Mouse (Mus musculus): Measurements from ENCODE around the gene Ccdc88a. TPM values are rescaled to one million over a fixed set of nuclear protein-coding genes. Genes with fewer than 3 reads are reported as not detected.

Ccdc88a gene
- polyA plus RNA-seq, 1 experiment from 2014 or later: 3.2 TPM

- WGBS (ENCODE audit: insufficient replicate concordance): 5% methylated on average over 11 of the region's 11 CpGs
- no peaks in the 10 kb centered on the region for H3K36me3 ChIP-seq (ENCODE audit: control insufficient read depth, insufficient read depth)
- peak overlapping the region; percentile 76 for H3K4me3 ChIP-seq (ENCODE audit: low read depth, low read length)
- H3K27ac ChIP-seq (ENCODE audit: low read length): no peak overlapping the region
- peaks cover 2% of the 10 kb centered on the region for H3K4me1 ChIP-seq (ENCODE audit: control insufficient read depth, low read depth, low read length)
- peak overlapping the region; percentile 80 for H3K9ac ChIP-seq (ENCODE audit: low read depth, low read length)
- H3K4me2 ChIP-seq (ENCODE audit: low read depth, low read length): peak overlapping the region; percentile 92
- H3K27me3 ChIP-seq (ENCODE audit: control insufficient read depth, insufficient read depth, low read depth, low read length): no peaks in the 10 kb centered on the region
- ATAC-seq (ENCODE audit: low read depth): no peak
- no peaks in the 10 kb centered on the region for H3K9me3 ChIP-seq (replicated peaks; ENCODE audit: control insufficient read depth, low read length)
Observed at GRCm38 (mm10) chr11:29373050-29373395, 435 bp upstream of the Ccdc88a start.

DNA sequence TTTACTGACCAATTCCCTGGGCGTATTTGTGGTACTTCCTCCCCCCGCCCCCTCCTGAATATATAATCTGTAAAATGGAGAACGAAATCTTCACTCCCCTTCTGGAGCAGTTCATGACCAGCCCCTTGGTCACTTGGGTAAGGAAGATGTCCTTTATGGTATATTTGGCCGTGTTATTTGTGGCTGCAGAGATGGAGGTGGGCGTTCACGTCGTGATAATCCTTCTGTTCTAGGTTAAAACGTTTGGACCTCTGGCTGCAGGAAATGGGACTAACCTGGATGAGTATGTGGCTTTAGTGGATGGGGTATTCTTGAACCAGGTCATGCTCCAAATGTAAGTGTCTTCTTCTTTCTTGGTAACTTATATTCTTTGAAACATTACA is 807 bp downstream of the Ccdc88a start:
- H3K9ac ChIP-seq (ENCODE audit: low read depth, low read length): peak overlapping the region; percentile 80
- peak overlapping the region; percentile 72 for H3K27ac ChIP-seq (ENCODE audit: low read length)
- 0% methylated on average over 8 of the region's 8 CpGs for WGBS (ENCODE audit: insufficient replicate concordance)
- peak overlapping the region; percentile 76 for H3K4me3 ChIP-seq (ENCODE audit: low read depth, low read length)
- no peaks in the 10 kb centered on the region for H3K36me3 ChIP-seq (ENCODE audit: control insufficient read depth, insufficient read depth)
- ATAC-seq (ENCODE audit: low read depth): no peak
- no peaks in the 10 kb centered on the region for H3K9me3 ChIP-seq (replicated peaks; ENCODE audit: control insufficient read depth, low read length)
- peaks cover 2% of the 10 kb centered on the region for H3K4me1 ChIP-seq (ENCODE audit: control insufficient read depth, low read depth, low read length)
- H3K27me3 ChIP-seq (ENCODE audit: control insufficient read depth, insufficient read depth, low read depth, low read length): no peaks in the 10 kb centered on the region
- peak overlapping the region; percentile 92 for H3K4me2 ChIP-seq (ENCODE audit: low read depth, low read length)

GRCm38 (mm10) chr11:29376635-29377034 is 3.2 kb downstream of the Ccdc88a start:
- Histone ChIP-seq H3K9me3 (replicated peaks; ENCODE audit: control insufficient read depth, low read length) (no peaks in the 10 kb centered on the region), H3K4me2 (ENCODE audit: low read depth, low read length) (no peak overlapping the region), H3K4me3 (ENCODE audit: low read depth, low read length) (no peak overlapping the region), H3K9ac (ENCODE audit: low read depth, low read length) (no peak overlapping the region), H3K27me3 (ENCODE audit: control insufficient read depth, insufficient read depth, low read depth, low read length) (no peaks in the 10 kb centered on the region), H3K27ac (ENCODE audit: low read length) (no peak overlapping the region), H3K36me3 (ENCODE audit: control insufficient read depth, insufficient read depth) (no peaks in the 10 kb centered on the region), H3K4me1 (ENCODE audit: control insufficient read depth, low read depth, low read length) (peaks cover 2% of the 10 kb centered on the region)
- ATAC-seq (ENCODE audit: low read depth): no peak
- 51% methylated on average over 2 of the region's 2 CpGs for WGBS (ENCODE audit: insufficient replicate concordance)

- no peaks in the 10 kb centered on the region for H3K27me3 ChIP-seq (ENCODE audit: control insufficient read depth, insufficient read depth, low read depth, low read length)
- H3K4me3 ChIP-seq (ENCODE audit: low read depth, low read length): no peak overlapping the region
- WGBS (ENCODE audit: insufficient replicate concordance): 83% methylated on average over 1 of the region's 1 CpGs
- H3K9ac ChIP-seq (ENCODE audit: low read depth, low read length): no peak overlapping the region
- H3K4me2 ChIP-seq (ENCODE audit: low read depth, low read length): no peak overlapping the region
- no peak overlapping the region for H3K27ac ChIP-seq (ENCODE audit: low read length)
- no peaks in the 10 kb centered on the region for H3K9me3 ChIP-seq (replicated peaks; ENCODE audit: control insufficient read depth, low read length)
- peaks cover 2% of the 10 kb centered on the region for H3K4me1 ChIP-seq (ENCODE audit: control insufficient read depth, low read depth, low read length)
- no peak for ATAC-seq (ENCODE audit: low read depth)
- H3K36me3 ChIP-seq (ENCODE audit: control insufficient read depth, insufficient read depth): no peaks in the 10 kb centered on the region
Observed at GRCm38 (mm10) chr11:29378751-29379150, 5.3 kb downstream of the Ccdc88a start.

- no peak overlapping the region for H3K4me2 ChIP-seq (ENCODE audit: low read depth, low read length)
- H3K27me3 ChIP-seq (ENCODE audit: control insufficient read depth, insufficient read depth, low read depth, low read length): no peaks in the 10 kb centered on the region
- H3K4me1 ChIP-seq (ENCODE audit: control insufficient read depth, low read depth, low read length): no peaks in the 10 kb centered on the region
- 42% methylated on average over 2 of the region's 2 CpGs for WGBS (ENCODE audit: insufficient replicate concordance)
- no peaks in the 10 kb centered on the region for H3K36me3 ChIP-seq (ENCODE audit: control insufficient read depth, insufficient read depth)
- ATAC-seq (ENCODE audit: low read depth): no peak
- no peak overlapping the region for H3K27ac ChIP-seq (ENCODE audit: low read length)
- H3K9ac ChIP-seq (ENCODE audit: low read depth, low read length): no peak overlapping the region
- H3K4me3 ChIP-seq (ENCODE audit: low read depth, low read length): no peak overlapping the region
- H3K9me3 ChIP-seq (replicated peaks; ENCODE audit: control insufficient read depth, low read length): no peaks in the 10 kb centered on the region
Observed at GRCm38 (mm10) chr11:29383493-29383892, 10.0 kb downstream of the Ccdc88a start.

- 33% methylated on average over 1 of the region's 1 CpGs for WGBS (ENCODE audit: insufficient replicate concordance)
- Histone ChIP-seq H3K27me3 (ENCODE audit: control insufficient read depth, insufficient read depth, low read depth, low read length) (no peaks in the 10 kb centered on the region), H3K4me1 (ENCODE audit: control insufficient read depth, low read depth, low read length) (no peaks in the 10 kb centered on the region), H3K27ac (ENCODE audit: low read length) (no peak overlapping the region), H3K4me3 (ENCODE audit: low read depth, low read length) (no peak overlapping the region), H3K4me2 (ENCODE audit: low read depth, low read length) (no peak overlapping the region), H3K9ac (ENCODE audit: low read depth, low read length) (no peak overlapping the region), H3K36me3 (ENCODE audit: control insufficient read depth, insufficient read depth) (no peaks in the 10 kb centered on the region), H3K9me3 (replicated peaks; ENCODE audit: control insufficient read depth, low read length) (no peaks in the 10 kb centered on the region)
- ATAC-seq (ENCODE audit: low read depth): no peak
Observed at GRCm38 (mm10) chr11:29384001-29384400, 10.5 kb downstream of the Ccdc88a start.

DNA sequence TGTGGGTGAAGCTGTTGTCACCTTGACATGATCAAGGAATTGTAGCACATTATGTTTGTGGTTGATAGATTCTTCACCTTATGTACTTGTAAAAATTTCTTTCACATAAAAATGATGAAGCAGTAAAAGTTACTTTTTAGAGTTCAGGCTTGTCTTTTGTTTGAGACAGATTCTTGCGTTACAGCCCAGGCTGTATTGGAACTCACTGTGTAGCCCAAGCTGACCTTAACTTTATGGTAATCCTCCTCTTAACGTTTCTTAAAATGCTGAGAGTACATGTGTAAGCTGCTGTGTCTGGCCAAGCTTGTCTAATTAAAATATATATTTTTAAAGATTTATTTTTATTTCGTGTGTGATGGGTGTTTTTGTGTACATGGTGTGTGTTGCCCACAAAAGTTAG is 11.2 kb downstream of the Ccdc88a start:
- 59% methylated on average over 3 of the region's 3 CpGs for WGBS (ENCODE audit: insufficient replicate concordance)
- Histone ChIP-seq H3K9ac (ENCODE audit: low read depth, low read length) (no peak overlapping the region), H3K27me3 (ENCODE audit: control insufficient read depth, insufficient read depth, low read depth, low read length) (no peaks in the 10 kb centered on the region), H3K9me3 (replicated peaks; ENCODE audit: control insufficient read depth, low read length) (no peaks in the 10 kb centered on the region), H3K4me2 (ENCODE audit: low read depth, low read length) (no peak overlapping the region), H3K36me3 (ENCODE audit: control insufficient read depth, insufficient read depth) (no peaks in the 10 kb centered on the region), H3K4me3 (ENCODE audit: low read depth, low read length) (no peak overlapping the region), H3K27ac (ENCODE audit: low read length) (no peak overlapping the region), H3K4me1 (ENCODE audit: control insufficient read depth, low read depth, low read length) (no peaks in the 10 kb centered on the region)
- no peak for ATAC-seq (ENCODE audit: low read depth)

GRCm38 (mm10) chr11:29389913-29390312 is 16.5 kb downstream of the Ccdc88a start:
- Histone ChIP-seq H3K27ac (ENCODE audit: low read length) (no peak overlapping the region), H3K9ac (ENCODE audit: low read depth, low read length) (no peak overlapping the region), H3K36me3 (ENCODE audit: control insufficient read depth, insufficient read depth) (no peaks in the 10 kb centered on the region), H3K4me2 (ENCODE audit: low read depth, low read length) (no peak overlapping the region), H3K4me1 (ENCODE audit: control insufficient read depth, low read depth, low read length) (no peaks in the 10 kb centered on the region), H3K9me3 (replicated peaks; ENCODE audit: control insufficient read depth, low read length) (no peaks in the 10 kb centered on the region), H3K4me3 (ENCODE audit: low read depth, low read length) (no peak overlapping the region), H3K27me3 (ENCODE audit: control insufficient read depth, insufficient read depth, low read depth, low read length) (no peaks in the 10 kb centered on the region)
- 66% methylated on average over 4 of the region's 4 CpGs for WGBS (ENCODE audit: insufficient replicate concordance)
- no peak for ATAC-seq (ENCODE audit: low read depth)

DNA sequence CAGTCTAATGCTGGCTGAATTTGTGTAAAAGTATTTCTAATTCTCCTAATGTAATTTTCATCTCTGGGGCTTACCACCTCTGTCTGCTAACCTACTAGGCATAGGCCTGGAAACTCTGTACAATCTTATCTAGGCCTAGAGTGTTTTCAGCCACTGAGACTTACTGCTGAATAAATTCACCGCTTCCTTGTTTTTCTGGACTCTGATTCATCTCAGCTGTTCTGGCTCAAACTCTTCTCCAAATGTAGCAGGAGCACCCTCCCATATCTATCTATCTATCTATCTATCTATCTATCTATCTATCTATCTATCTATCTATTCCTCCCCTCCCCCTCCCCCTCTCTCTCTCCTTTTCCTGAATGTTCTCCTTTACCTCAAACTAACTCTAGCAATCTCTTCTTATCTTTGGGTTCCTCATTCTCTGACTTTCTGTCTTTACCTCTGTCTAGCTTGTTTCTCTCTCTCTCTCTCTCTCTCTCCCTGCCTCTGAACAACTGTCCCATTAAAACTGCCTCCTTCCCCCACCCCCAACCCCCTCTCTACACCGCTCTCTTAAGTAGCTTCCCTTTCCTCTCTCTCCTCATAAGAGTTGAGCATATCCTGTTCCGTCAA is 21.8 kb downstream of the Ccdc88a start:
- H3K27me3 ChIP-seq (ENCODE audit: control insufficient read depth, insufficient read depth, low read depth, low read length): no peaks in the 10 kb centered on the region
- H3K4me2 ChIP-seq (ENCODE audit: low read depth, low read length): no peak overlapping the region
- H3K9ac ChIP-seq (ENCODE audit: low read depth, low read length): no peak overlapping the region
- H3K9me3 ChIP-seq (replicated peaks; ENCODE audit: control insufficient read depth, low read length): no peaks in the 10 kb centered on the region
- H3K36me3 ChIP-seq (ENCODE audit: control insufficient read depth, insufficient read depth): no peaks in the 10 kb centered on the region
- no peaks in the 10 kb centered on the region for H3K4me1 ChIP-seq (ENCODE audit: control insufficient read depth, low read depth, low read length)
- 82% methylated on average over 3 of the region's 3 CpGs for WGBS (ENCODE audit: insufficient replicate concordance)
- no peak overlapping the region for H3K4me3 ChIP-seq (ENCODE audit: low read depth, low read length)
- no peak for ATAC-seq (ENCODE audit: low read depth)
- no peak overlapping the region for H3K27ac ChIP-seq (ENCODE audit: low read length)
